Comparison of ENCODE assay signal across 14 mouse cellular contexts in genomic region chr11:57625465-57625864, GRCm38 (mm10).
"Had no signal": no experiment of that assay in that cellular context is flagged by ENCODE, and none has a peak within 500 bp of the region (broad histone marks: within the 10 kb centered on the region; RNA-seq: fewer than 3 reads in every experiment).

No protein-coding gene starts in this region.

- H3K9me3 ChIP-seq: limb, embryonic 15.5 days; midbrain, embryonic 10.5 days; neural tube, embryonic 12.5 days had no signal

- H3K4me3 ChIP-seq: limb, embryonic 15.5 days; midbrain, embryonic 10.5 days; neural tube, embryonic 12.5 days had no signal

- DNase-seq: kidney, adult 8-10 months; layer of hippocampus, adult 9-11 months; layer of hippocampus, postnatal 36 days; lung, embryonic 14.5 days; lung, postnatal 10 days; lung, postnatal 4 days; midbrain, embryonic 14.5 days; right cerebral cortex, postnatal 4 days; thymus, adult 18-20 months; thymus, postnatal 14 days had no signal

- H3K27ac ChIP-seq: limb, embryonic 15.5 days; midbrain, embryonic 10.5 days; neural tube, embryonic 12.5 days had no signal

- H3K36me3 ChIP-seq: limb, embryonic 15.5 days; midbrain, embryonic 10.5 days; neural tube, embryonic 12.5 days had no signal

- H3K9ac ChIP-seq: limb, embryonic 15.5 days; lung, embryonic 14.5 days; neural tube, embryonic 12.5 days had no signal

- H3K4me2 ChIP-seq: limb, embryonic 15.5 days; lung, embryonic 14.5 days; neural tube, embryonic 12.5 days had no signal

- H3K27me3 ChIP-seq: limb, embryonic 15.5 days; neural tube, embryonic 12.5 days had no signal

- ATAC-seq: inflammation-experienced regulatory T-cells, adult 6 months had no signal
